Mouse (Mus musculus): ENCODE data around the gene Prkca. TPM values are rescaled to one million over a fixed set of nuclear protein-coding genes. Genes with fewer than 3 reads are reported as not detected.

Gene Prkca
- total RNA-seq, 2 experiments from 2014 or later: 3.2 to 6.7 TPM

GRCm38 (mm10) chr11:108221124-108221835, 122.4 kb downstream of the Prkca start:
- ATAC-seq (replicated peaks; ENCODE audit: low FRiP score, poor library complexity, severe bottlenecking): no peak

GRCm38 (mm10) chr11:108220605-108221004, 123.1 kb downstream of the Prkca start:
- no peak for ATAC-seq (replicated peaks; ENCODE audit: low FRiP score, poor library complexity, severe bottlenecking)

GRCm38 (mm10) chr11:108217043-108217442, 126.7 kb downstream of the Prkca start:
- no peak for ATAC-seq (replicated peaks; ENCODE audit: low FRiP score, poor library complexity, severe bottlenecking)

- ATAC-seq (replicated peaks; ENCODE audit: low FRiP score, poor library complexity, severe bottlenecking): no peak
Measured at GRCm38 (mm10) chr11:108216064-108216463, 127.7 kb downstream of the Prkca start.

- no peak for ATAC-seq (replicated peaks; ENCODE audit: low FRiP score, poor library complexity, severe bottlenecking)
Measured at GRCm38 (mm10) chr11:108215466-108215865, 128.3 kb downstream of the Prkca start.

- ATAC-seq (replicated peaks; ENCODE audit: low FRiP score, poor library complexity, severe bottlenecking): no peak
Measured at GRCm38 (mm10) chr11:108214521-108215223, 129.1 kb downstream of the Prkca start.

- no peak for ATAC-seq (replicated peaks; ENCODE audit: low FRiP score, poor library complexity, severe bottlenecking)
Measured at GRCm38 (mm10) chr11:108213783-108214182, 129.9 kb downstream of the Prkca start.

GRCm38 (mm10) chr11:108212638-108213037, 131.1 kb downstream of the Prkca start:
- ATAC-seq (replicated peaks; ENCODE audit: low FRiP score, poor library complexity, severe bottlenecking): no peak

- ATAC-seq (replicated peaks; ENCODE audit: low FRiP score, poor library complexity, severe bottlenecking): no peak
Measured at GRCm38 (mm10) chr11:108212030-108212429, 131.7 kb downstream of the Prkca start.

- ATAC-seq (replicated peaks; ENCODE audit: low FRiP score, poor library complexity, severe bottlenecking): no peak
Measured at GRCm38 (mm10) chr11:108210749-108211148, 133.0 kb downstream of the Prkca start.

- no peak for ATAC-seq (replicated peaks; ENCODE audit: low FRiP score, poor library complexity, severe bottlenecking)
Measured at GRCm38 (mm10) chr11:108206602-108207001, 137.1 kb downstream of the Prkca start.

GRCm38 (mm10) chr11:108204895-108205248, 138.9 kb downstream of the Prkca start:
- ATAC-seq (replicated peaks; ENCODE audit: low FRiP score, poor library complexity, severe bottlenecking): no peak

GRCm38 (mm10) chr11:108204202-108204894, 139.4 kb downstream of the Prkca start:
- ATAC-seq (replicated peaks; ENCODE audit: low FRiP score, poor library complexity, severe bottlenecking): no peak

- ATAC-seq (replicated peaks; ENCODE audit: low FRiP score, poor library complexity, severe bottlenecking): no peak
Measured at GRCm38 (mm10) chr11:108202835-108203234, 140.9 kb downstream of the Prkca start.

GRCm38 (mm10) chr11:108200679-108201586, 142.8 kb downstream of the Prkca start:
- ATAC-seq (replicated peaks; ENCODE audit: low FRiP score, poor library complexity, severe bottlenecking): no peak

GRCm38 (mm10) chr11:108199429-108199985, 144.2 kb downstream of the Prkca start:
- no peak for ATAC-seq (replicated peaks; ENCODE audit: low FRiP score, poor library complexity, severe bottlenecking)

- no peak for ATAC-seq (replicated peaks; ENCODE audit: low FRiP score, poor library complexity, severe bottlenecking)
Measured at GRCm38 (mm10) chr11:108198592-108198991, 145.1 kb downstream of the Prkca start.

- ATAC-seq (replicated peaks; ENCODE audit: low FRiP score, poor library complexity, severe bottlenecking): no peak
Measured at GRCm38 (mm10) chr11:108197427-108198218, 146.1 kb downstream of the Prkca start.

GRCm38 (mm10) chr11:108196796-108197195, 146.9 kb downstream of the Prkca start:
- ATAC-seq (replicated peaks; ENCODE audit: low FRiP score, poor library complexity, severe bottlenecking): no peak

Measured in erythroblast, adult 5-6 weeks (primary cell).